Mouse (Mus musculus): ENCODE results near the gene Gm20388.

DNA sequence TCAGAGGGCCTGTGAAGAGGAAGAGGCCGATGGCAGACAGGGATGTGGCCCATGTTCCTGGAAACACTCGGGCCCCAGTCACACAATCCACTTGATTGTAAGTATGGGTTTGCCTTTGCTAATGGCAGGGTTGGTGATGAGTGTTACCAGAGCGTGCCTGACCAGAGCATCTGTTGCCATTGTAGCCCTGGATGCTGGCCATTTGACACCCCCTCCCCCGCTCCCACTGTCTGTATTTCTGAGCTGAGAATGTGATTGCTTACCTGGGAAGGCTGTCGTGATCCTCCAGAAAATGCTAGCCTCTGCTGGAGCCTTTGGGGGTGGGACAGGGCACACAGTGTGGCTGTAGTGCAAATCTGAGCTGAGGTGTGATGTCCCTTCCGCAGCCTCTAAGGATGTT lies 962.0 kb downstream of the Gm20388 start:
- TF ChIP-seq CTCF (IDR thresholded peaks at IDR 0.05; ENCODE audit: borderline replicate concordance, insufficient read depth, low read depth, low read length), result no peak
- no peak for TF ChIP-seq POLR2A (IDR thresholded peaks at IDR 0.05; ENCODE audit: borderline replicate concordance, insufficient read depth, low read length)
